Mouse (Mus musculus): ENCODE measurements around the gene Tmem254c.

The Tmem254c gene

DNA sequence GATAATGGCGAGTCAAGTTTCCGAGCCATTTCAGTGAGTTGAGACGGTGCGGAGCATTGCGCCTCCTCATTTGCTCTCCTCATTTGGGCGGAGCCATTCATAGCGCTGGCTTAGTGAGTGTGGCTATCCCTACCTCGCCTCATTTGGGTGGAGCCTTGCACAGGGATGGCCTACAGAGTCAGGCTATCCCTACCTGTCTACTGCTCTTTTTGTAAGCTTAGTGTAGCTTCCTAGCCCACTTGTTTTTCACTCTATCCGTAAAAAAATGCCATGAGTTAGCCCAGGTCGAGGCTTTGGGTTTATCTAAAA is at the start of gene Tmem254c:
Gene Tmem254c (minus strand): TSS at position 31 of the 309 bp plus-strand sequence.
- no CpG with 5 or more reads among the region's 10 CpGs for WGBS

GRCm38 (mm10) chr14:26097622-26098021 is 30.5 kb upstream of the Tmem254c start:
- WGBS: no CpG with 5 or more reads among the region's 3 CpGs

GRCm38 (mm10) chr14:26081997-26082396 is 14.8 kb upstream of the Tmem254c start, which contains the start of gene Cphx3:
Gene Cphx3, plus strand, starts transcription at chr14:26082297.
- WGBS: no CpG with 5 or more reads among the region's 1 CpGs

DNA sequence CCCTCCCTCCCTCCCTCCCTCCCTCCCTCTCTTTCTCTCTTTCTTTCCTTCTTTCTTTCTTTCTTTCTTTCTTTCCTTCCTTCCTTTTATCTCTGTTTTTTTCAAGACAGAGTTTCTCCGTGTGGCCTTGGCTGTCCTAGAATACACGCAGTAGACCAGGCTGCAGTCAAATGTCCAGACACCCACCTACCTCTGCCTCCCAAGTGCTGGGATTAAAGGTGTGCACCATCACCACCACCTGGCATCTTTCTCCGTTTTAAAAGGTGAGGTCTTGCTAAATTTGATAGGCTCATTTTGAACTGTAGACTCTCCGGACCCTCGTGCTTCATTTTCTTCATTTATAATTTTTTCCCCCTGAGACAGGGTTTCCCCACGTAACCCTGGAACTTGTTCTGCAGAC is 14.1 kb upstream of the Tmem254c start, which contains the start of gene Cphx2:
Gene Cphx2 (plus strand): TSS at position 301 of the 400 bp plus-strand sequence.
- no CpG with 5 or more reads among the region's 6 CpGs for WGBS

GRCm38 (mm10) chr14:26076620-26077390 is 9.7 kb upstream of the Tmem254c start:
- no CpG with 5 or more reads among the region's 5 CpGs for WGBS

DNA sequence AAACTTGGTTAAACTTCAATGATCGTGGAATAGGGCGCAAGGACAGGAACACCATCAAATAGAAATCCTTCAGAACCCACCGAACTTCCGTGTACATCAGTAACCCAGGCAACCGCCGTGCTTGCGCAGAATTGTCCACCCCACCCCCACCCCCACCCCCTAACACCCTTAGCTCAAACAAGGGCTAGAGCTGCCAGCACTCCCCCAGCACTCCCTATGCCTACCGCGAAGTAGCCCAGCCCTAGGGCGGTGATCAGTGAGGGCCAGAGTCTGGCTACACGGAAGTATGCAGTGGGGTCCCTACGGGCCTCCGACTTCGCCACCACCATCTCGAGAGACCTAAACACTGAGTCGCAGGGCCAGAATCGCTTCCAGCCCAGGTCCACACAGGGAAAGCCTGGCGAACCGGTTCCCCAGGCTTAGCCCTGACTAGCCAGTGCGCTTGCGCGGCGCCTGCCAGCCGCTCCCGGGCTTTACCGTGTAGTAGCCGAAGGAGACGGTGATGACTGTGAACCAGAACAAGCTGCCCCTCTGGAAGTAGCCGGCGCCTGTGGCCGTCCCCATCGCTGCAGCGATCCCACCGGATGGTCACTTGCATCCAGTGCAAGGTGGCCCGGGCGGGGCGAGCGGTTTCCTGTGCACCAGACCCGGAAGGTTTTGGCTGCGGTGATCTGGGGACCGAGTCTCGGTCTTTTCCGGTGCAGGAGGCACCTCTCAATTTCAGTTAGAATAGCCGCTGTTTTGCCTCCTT is 406 bp downstream of the Tmem254c start:
- WGBS: no CpG with 5 or more reads among the region's 44 CpGs

GRCm38 (mm10) chr14:26059362-26059761 is 7.8 kb downstream of the Tmem254c start:
- no CpG with 5 or more reads among the region's 6 CpGs for WGBS

DNA sequence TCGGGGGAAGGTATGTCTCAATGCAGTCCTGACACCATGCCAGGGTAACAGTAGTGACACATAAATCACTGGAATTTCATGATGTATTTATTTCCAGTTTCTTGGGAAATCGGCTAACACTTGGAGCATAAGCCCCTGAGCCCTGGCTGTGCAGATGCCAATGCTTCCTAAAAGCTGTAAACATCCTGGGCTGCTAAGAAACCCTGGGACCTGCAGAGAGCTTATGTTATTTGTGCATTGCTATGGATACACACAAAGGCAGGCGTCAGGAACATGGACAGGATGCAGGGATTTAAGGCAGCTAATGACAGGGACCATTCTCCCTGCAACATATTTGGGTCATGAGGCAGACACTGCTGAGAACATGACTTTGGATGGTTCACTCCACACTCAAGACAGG is 9.0 kb downstream of the Tmem254c start:
- no CpG with 5 or more reads among the region's 3 CpGs for WGBS

- WGBS: no CpG with 5 or more reads among the region's 9 CpGs
Observed at GRCm38 (mm10) chr14:26048767-26049166, 18.4 kb downstream of the Tmem254c start.

GRCm38 (mm10) chr14:26047026-26047425 is 20.1 kb downstream of the Tmem254c start:
- WGBS: no CpG with 5 or more reads among the region's 8 CpGs

DNA sequence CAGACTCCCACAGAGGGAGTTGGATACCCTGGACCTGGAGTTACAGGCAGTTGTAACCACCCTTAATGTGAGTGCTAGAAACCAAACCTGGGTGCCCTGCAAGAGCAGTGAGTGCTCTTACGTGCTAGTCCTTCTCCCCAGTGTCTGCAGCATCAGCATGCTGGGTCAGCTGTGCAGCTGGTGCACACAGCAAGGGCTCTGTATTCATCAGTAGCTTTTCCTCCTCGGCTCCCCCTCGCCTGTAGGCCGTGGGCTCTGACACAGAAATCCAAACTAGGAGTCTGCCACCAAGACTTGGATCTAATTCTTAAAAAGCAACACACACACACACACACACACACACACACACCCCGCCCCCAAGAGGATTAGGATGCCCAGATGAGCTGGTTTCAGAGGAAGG is 22.1 kb downstream of the Tmem254c start:
- no CpG with 5 or more reads among the region's 5 CpGs for WGBS

- no CpG with 5 or more reads among the region's 26 CpGs for WGBS
Observed at GRCm38 (mm10) chr14:26042611-26043010, 24.5 kb downstream of the Tmem254c start, which contains the start of gene Gm9780. Gene Gm9780, minus strand, starts transcription at chr14:26042711.

DNA sequence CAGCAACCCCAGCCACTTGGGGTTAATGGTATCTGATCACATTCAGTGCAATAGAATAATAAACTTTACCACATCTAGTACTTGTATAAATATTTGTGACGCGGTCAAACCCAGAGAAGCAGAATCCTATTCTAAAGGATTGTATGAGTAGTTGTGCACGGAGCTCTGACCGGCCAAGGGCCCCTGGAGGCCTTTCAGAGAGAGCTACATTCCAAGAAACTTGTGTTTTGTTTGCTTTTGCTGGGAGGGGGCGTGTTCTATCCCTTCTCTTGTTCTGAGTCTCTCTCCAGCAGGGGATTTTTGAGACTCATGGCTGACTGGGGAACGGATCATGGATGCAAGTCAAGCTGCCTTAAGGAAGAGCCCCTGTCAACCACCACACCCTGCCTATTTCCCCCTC is 31.7 kb downstream of the Tmem254c start:
- WGBS: no CpG with 5 or more reads among the region's 6 CpGs

DNA sequence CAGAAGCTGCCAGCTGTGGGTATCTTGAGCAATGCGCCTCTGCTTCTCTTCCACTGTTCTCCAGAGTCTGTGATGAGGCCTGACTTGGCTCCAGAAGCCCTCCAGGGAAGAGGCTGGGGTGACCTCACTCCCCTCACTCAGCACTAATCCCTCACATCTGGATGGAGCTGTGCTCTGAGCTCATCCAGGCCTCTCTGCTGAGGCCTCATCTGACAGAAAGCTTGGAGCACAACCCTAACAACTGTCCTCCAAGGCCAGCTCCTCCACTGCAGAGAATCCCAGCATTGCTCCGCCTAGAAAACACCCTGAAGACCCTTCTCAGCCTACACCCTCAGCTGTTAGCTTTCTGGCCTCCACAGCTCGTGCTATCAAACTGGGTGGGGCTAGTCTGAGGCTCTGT is 32.8 kb downstream of the Tmem254c start:
- WGBS: no CpG with 5 or more reads among the region's 3 CpGs

DNA sequence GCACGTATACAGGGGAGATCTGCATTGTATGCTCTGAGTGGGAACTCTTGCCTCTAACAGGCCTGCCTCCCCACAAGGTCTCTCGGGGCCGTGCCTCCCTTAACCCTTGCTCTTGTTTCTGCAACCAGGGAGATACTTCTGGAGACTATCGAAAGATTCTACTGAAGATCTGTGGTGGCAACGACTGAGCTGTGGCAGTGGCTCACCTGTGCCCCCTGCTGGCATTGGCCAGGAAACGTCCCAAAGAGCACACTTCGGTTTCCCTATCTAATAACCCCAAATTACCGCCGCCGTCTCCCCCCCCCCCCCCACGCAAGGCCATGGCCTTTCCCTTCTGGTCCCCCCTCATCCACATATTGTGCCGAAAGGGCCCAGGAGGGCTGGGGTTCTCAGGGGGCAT is 41.5 kb downstream of the Tmem254c start:
- no CpG with 5 or more reads among the region's 12 CpGs for whole genome bisulfite sequencing

DNA sequence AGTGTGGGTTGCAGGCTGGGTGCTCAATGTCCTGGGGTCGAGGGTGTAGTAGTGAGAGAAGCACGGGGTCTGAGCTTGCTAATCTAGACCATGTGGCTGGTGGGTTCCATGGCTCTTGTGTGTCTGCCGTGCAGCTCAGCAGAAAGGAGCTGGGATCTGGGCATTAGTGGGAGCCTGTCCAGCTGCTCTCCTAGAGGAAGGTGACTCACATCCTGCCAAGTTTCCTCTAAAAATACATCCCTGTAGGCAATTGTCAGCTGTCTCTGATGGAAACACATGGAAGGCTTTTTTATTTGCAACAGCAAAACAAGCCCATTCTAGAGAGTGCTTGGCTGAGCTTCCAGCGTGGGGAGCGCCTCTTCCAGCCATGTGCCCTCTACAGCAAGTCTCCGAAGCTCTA is 44.3 kb downstream of the Tmem254c start:
- WGBS: no CpG with 5 or more reads among the region's 6 CpGs

- WGBS: no CpG with 5 or more reads among the region's 9 CpGs
Observed at GRCm38 (mm10) chr14:26021555-26021954, 45.6 kb downstream of the Tmem254c start.

- WGBS: no CpG with 5 or more reads among the region's 7 CpGs
Observed at GRCm38 (mm10) chr14:26016414-26016813, 50.7 kb downstream of the Tmem254c start.
